Mouse (Mus musculus) telencephalon, adult 2 months (tissue): Measurements from ENCODE around the gene Tgfbr3l.

Experiments used
- DNase-seq: peaks from one replicate; pipeline ENCODE4 v3.0.0-alpha.2; 2011; ENCODE audit warnings: low read depth, low spot score

Tgfbr3l gene

GRCm38 (mm10) chr8:4247951-4248540 lies at the start of gene Tgfbr3l:
TSS of gene Tgfbr3l (plus strand) at chr8:4248214.
- no peak for DNase-seq

- DNase-seq = no peak
These were observed 46.7 kb upstream of the Tgfbr3l start for GRCm38 (mm10) chr8:4201321-4201720.

- no peak for DNase-seq
These were observed 42.5 kb upstream of the Tgfbr3l start for GRCm38 (mm10) chr8:4205246-4206123.

GRCm38 (mm10) chr8:4206182-4207015 lies 41.6 kb upstream of the Tgfbr3l start:
- no peak for DNase-seq

GRCm38 (mm10) chr8:4207016-4207350 lies 41.0 kb upstream of the Tgfbr3l start:
- DNase-seq = no peak

GRCm38 (mm10) chr8:4211097-4211496 lies 36.9 kb upstream of the Tgfbr3l start:
- DNase-seq = no peak

- no peak for DNase-seq
These were observed 35.2 kb upstream of the Tgfbr3l start for GRCm38 (mm10) chr8:4212809-4213209.

- no peak for DNase-seq
These were observed 34.6 kb upstream of the Tgfbr3l start for GRCm38 (mm10) chr8:4213210-4214005.

GRCm38 (mm10) chr8:4214006-4214980 lies 33.7 kb upstream of the Tgfbr3l start:
- DNase-seq = no peak

- no peak for DNase-seq
These were observed 31.7 kb upstream of the Tgfbr3l start for GRCm38 (mm10) chr8:4216296-4216695.

- peak; percentile 71 for DNase-seq
These were observed 31.0 kb upstream of the Tgfbr3l start, which contains the start of gene Prr36 for GRCm38 (mm10) chr8:4216791-4217621. TSS of gene Prr36 (minus strand) at chr8:4217459.

GRCm38 (mm10) chr8:4219617-4220016 lies 28.4 kb upstream of the Tgfbr3l start:
- no peak for DNase-seq

- DNase-seq = no peak
These were observed 26.0 kb upstream of the Tgfbr3l start for GRCm38 (mm10) chr8:4222059-4222458.

GRCm38 (mm10) chr8:4226323-4226722 lies 21.7 kb upstream of the Tgfbr3l start:
- no peak for DNase-seq

- DNase-seq = no peak
These were observed 21.2 kb upstream of the Tgfbr3l start, which contains the start of gene Lrrc8e for GRCm38 (mm10) chr8:4226739-4227347. TSS of gene Lrrc8e (plus strand) at chr8:4226827.

- no peak for DNase-seq
These were observed 20.1 kb upstream of the Tgfbr3l start for GRCm38 (mm10) chr8:4227919-4228318.

- DNase-seq = no peak
These were observed 18.2 kb upstream of the Tgfbr3l start for GRCm38 (mm10) chr8:4229784-4230183.

GRCm38 (mm10) chr8:4230612-4231351 lies 17.2 kb upstream of the Tgfbr3l start:
- DNase-seq = no peak
